Mouse (Mus musculus) adrenal gland, postnatal 25 days (tissue): Measurements from ENCODE around the gene Dnah9. TPM values are rescaled to one million over a fixed set of nuclear protein-coding genes. Genes with fewer than 3 reads are reported as not detected.

ENCODE experiments used
- DNase-seq: peaks from one replicate; pipeline ENCODE4 v3.0.0; 2021; ENCODE audit warnings: mixed read lengths
- total RNA-seq: library from RNA; stranded (reverse); gene quantifications from 2 replicates; pipeline ENCODE4 v1.2.3, GENCODE M21; 2021

Dnah9 gene
- total RNA-seq, 1 experiment from 2014 or later: not detected

DNA sequence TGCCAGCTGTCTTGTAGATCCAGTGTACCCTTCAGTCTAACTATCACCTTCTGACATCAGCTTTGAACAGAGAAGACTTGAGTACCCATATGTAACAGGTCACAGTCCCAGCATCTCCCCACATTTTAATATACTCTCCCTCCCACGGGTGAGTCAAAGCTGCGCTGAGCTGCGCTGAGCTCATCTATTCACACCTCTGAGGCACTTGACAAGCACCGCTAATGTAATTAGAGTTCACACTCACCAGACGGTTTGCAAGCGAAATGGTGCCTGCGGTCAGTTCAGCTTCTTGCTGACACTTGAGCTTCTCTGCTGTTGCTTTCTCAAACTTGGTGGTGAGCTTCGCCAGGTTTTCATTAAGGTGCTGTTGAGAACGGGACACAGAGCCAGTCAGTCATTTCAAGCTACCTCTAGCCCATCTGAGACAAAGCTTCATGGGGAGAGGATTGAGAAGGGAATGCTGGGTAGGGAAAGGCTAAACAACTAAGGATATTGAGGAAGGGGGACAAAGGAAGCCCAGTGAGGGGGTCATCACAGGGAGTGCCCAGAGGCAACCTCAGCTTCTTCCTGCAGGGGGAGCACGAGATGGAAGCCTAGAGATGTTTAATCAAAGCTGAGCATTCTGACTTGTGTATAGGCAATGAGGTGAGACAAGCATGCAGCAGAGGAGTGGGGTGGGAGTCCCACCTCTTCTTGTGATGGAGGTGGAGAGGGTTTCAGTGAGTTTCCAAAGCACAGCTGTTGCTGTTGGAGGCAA lies 249.7 kb downstream of the Dnah9 start:
- no peak for DNase-seq

DNA sequence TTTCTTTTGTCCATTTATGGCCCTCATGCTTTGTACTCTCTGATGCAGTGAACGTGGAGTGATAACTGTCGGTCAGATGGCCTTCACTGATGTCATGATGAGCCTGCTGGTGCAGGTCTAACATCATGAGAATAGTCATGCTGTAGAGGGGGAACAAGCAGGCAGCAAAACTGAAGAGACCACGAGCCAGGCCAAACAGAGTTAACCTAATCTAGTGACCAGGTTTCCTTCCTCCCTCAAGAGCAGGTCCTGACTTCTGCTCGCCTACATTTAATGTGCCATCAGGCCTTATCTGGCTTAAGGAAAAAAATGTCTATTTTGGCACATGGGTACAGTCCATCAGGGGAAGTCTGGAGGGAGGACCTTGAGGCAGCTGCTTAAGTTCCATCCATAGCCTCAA lies 259.2 kb downstream of the Dnah9 start:
- DNase-seq: no peak

DNA sequence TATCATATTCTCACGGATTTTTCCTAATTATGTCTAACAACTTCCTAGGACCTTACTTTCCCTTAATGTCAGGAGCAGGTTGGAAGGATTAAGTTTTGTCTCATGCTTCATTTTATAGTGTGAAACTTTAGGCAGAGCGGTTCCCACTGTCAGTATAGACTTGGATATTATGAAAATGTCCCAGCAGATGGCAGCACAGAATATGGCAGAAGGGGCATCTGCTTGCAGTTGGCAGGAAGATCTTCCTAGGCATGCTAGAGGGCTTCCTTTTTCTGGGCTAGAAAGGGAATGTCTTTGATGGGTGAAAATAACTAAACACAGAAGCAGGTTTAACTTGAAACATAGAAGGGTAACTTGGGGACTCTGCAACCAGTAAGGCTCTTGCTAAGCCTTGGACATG lies 262.9 kb downstream of the Dnah9 start:
- no peak for DNase-seq

DNA sequence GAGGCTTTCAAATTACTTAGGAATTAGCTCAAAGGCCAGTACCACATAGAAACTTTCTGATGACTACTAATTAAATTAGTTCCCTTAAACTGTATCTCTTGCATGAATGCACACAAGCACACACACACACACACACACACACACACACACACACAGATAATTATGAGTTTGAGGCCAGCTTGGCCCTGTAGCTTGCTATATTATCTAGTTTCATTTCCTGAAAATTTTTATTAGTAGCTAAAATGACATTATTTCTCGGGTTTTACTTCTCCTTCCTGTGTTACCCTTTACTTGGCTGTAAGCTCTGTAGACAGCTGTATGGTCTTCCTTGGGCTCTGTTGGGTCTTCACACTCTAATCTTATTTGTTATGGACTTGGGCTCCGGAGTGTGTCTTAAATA lies 264.4 kb downstream of the Dnah9 start:
- DNase-seq: no peak

DNA sequence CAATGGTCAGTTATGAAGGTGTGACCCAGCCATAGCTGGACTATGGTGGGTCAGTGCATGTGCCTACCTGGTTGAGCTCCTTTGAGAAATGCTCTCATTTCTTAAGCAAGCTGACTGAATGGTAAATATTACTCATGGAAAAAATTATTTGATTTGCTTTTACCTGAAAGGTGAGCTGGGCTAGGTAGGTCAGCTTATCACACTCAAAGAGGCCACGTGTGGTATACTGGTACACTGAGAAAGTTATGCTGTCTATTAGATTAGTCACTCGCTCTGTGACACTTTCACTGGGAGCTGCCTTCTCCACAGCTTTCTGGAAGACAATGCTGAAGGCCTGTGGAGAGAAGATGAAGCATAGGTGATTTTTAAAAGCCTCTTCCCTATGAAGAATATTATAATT lies 286.9 kb downstream of the Dnah9 start:
- no peak for DNase-seq

GRCm38 (mm10) chr11:65877146-65877775 lies 291.1 kb downstream of the Dnah9 start:
- no peak for DNase-seq

GRCm38 (mm10) chr11:65861476-65861875 lies 306.9 kb downstream of the Dnah9 start:
- no peak for DNase-seq

- no peak for DNase-seq
Observed at GRCm38 (mm10) chr11:65852066-65852465, 316.3 kb downstream of the Dnah9 start.

DNA sequence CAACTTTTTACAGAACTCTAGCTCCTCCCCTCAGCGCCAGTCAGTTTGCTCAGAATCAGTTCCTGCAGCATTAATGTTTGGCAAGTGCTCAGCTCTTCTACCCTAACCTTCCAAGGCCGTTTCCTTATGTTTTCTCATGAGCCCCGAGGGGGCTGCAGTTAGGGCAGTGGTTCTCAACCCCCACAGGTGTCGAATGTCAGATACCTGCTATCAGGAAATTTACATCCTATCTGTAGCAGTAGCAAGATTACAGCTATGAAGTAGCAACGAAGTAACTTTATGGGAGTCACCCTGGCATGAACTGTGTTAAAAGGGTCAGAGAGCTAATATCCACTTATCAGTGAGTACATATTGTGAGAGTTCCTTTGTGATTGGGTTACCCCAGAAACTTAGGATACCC lies 321.9 kb downstream of the Dnah9 start:
- no peak for DNase-seq

DNA sequence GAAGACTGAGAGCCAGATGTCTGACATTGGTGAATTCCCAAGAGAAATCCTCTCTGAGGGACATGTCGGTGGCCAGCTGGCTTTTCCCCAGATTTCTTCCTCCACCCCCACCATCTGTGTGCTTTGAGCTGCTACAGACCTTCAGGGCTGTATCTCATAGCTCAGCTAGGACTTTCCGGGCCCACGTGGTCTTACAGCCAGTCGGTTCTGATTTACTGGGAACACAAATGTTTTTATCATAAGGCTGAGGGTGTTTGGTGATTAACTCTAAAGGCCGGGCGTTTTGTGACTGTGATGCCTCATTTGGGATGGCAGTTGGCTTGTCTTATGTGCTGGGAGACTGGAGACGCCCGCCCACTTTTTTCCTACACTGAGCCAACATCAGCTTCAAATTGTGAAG lies 329.4 kb downstream of the Dnah9 start:
- no peak for DNase-seq

DNA sequence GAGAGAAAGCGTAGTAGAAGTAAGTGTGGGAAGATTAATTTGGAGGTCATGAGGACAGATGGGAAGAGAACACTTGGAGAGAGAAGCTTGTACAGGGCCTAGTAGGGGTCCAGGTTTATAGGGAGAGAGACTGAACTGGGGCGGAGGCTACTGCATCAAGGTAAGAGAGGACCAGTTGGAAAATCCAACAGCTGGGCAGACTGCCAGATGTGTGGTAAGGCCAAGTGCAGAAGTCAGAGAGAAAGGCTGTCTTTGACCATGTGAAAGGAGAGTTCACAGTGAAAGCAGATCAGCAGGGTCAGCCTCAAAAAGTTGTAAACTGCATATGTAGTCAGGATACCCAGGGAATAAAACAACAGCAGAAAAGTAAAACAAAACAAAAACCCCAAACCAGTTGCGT lies 343.8 kb downstream of the Dnah9 start:
- DNase-seq: peak; percentile 34

GRCm38 (mm10) chr11:65820877-65821276 lies 347.5 kb downstream of the Dnah9 start:
- DNase-seq: peak; percentile 52

DNA sequence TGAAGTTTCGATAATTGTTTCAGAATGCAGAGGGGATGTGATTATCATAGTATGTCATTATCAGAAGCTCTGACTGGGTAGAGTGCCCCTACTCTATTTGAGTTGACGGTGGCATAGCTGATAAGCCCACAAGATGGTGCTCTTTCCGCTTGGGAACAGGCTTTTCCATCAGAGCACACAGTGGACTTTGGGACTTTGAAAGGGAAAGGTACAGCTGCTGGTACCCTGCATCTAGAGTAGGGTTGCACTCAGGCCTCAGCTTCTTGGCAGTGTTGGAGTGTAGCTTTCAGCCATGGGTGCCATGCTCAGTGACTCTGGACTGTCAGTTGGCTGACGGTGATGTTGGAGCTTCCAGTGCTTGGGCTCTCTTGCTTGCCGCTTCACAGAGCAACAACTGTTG lies 348.1 kb downstream of the Dnah9 start:
- no peak for DNase-seq

DNA sequence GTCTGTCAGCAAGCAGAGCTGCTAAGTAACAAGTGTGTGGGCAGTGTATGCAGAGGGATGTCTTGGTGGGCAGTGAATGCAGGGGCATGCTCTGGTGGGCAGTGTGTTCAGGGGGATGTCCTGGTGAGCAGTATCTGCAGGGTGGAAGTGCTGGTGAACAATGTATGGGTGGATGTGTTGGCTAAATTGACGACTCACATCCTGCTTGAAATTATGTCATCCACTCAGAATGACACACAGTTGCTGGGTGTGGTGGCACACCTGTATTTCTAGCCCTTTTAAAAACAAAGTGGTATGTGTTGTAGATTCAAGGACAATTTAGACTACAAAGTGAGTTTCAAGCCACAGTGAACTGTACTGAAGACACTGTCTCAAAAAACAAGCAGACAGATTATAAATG lies 350.2 kb downstream of the Dnah9 start:
- no peak for DNase-seq

GRCm38 (mm10) chr11:65816237-65816636 lies 352.1 kb downstream of the Dnah9 start:
- DNase-seq: no peak

- DNase-seq: no peak
Observed at GRCm38 (mm10) chr11:65814381-65814780, 354.0 kb downstream of the Dnah9 start.

DNA sequence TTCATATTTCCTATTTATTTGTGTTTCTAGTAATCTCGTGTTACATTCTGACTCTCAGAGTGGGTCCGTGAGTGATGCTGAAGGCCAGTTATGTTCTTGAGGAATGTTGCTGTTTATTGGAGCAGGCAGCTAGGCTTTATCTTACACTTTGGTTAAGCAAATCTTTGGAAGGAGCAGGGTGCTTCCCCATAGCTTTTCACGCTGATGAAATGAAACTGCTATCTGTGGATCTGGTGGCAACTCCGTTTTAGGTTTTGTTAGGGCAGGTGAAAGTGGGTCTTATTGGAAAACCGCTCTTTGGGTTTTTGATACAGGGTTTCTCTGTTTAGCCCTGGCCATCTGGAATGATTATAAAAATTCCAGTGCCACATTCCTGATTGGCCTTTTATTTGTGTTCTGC lies 356.3 kb downstream of the Dnah9 start:
- no peak for DNase-seq

DNA sequence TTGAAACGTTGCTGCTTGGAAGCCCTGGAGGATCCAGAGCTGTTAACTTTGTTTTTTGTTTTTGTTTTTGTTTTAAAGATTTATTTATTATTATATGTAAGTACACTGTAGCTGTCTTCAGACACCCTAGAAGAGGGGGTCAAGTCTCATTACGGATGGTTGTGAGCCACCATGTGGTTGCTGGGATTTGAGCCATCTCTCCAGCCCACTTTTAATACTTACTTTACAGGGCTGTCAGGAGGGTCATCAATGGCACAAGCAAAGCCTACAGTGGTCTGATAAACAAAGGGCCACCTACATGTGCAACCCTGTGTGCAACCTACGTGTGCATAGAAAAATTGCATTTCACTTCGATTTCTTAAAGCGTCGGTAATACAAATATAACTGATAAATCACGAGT lies 360.8 kb downstream of the Dnah9 start:
- DNase-seq: no peak

DNA sequence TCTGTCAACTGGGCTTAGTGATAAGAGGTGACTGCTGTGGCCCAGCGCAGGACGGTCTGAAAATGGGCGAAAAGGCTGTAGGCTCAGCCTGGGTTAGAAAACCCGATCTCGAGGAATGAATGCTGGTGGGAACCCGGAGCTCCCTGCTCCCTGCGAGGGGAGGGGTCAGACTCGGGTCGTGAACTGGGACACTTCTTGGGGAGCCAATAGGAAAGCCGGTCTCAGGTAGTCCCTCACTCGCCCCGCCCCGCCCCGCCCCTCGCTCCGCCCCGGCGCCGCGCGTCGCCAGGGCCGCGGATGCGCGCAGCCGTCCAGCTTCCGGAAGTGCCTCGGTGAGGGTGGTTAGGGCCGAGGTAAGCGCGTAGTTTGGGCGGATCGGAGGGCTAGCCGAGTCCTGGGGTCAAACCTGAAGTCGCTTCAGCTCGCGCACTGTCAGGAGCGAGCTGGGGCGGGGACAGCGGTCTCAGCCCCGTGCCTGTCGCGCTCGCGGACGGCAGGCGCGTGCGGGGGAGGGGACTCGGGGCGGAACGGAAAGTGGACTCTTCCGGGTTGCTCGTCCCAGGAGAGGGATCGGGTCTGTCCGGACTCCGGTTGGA lies 361.3 kb downstream of the Dnah9 start, which contains the start of gene Zkscan6:
Gene Zkscan6, plus strand, starts transcription at position 267 of the 596 bp plus-strand sequence.
- peak; percentile 84 for DNase-seq

DNA sequence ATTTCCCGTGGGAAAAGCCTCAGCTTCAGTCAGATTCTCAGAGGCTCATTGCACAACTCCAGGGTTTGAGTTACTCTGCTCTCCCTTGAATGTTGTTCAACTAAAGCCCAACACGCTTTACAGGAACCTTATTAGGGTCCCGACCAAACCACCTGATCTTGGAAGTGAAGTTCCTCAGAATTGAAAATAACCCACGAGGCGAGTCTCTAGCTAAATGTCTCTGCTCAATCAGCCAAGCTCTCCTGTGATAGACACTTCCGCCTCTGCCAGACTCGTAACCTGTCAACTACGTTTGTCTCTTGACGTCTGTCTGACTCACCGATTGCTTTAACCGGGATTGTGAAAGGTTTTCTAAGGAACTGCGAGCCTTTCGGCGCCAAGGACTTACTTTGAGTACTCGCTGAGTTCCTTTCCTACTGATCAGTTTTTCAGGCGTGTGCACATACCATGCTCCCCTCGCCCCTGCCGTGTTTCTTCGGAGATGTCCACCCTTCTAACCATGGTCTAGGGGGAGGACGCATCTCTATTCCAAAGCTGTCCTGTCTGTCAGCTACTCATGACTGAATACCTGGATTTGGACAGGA lies 361.9 kb downstream of the Dnah9 start:
- DNase-seq: peak; percentile 21

- DNase-seq: peak; percentile 10
Observed at GRCm38 (mm10) chr11:65801899-65802298, 366.5 kb downstream of the Dnah9 start.

- DNase-seq: no peak
Observed at GRCm38 (mm10) chr11:65795896-65796295, 372.5 kb downstream of the Dnah9 start.
